Mouse (Mus musculus): ENCODE data around the gene Zfp799.

Zfp799 gene

GRCm38 (mm10) chr17:32787436-32788093 is 42.5 kb downstream of the Zfp799 start:
- no peak for DNase-seq (ENCODE audit: low spot score in 2 of 2)

GRCm38 (mm10) chr17:32786944-32787343 is 43.1 kb downstream of the Zfp799 start:
- DNase-seq (ENCODE audit: low spot score in 2 of 2): no peak

DNA sequence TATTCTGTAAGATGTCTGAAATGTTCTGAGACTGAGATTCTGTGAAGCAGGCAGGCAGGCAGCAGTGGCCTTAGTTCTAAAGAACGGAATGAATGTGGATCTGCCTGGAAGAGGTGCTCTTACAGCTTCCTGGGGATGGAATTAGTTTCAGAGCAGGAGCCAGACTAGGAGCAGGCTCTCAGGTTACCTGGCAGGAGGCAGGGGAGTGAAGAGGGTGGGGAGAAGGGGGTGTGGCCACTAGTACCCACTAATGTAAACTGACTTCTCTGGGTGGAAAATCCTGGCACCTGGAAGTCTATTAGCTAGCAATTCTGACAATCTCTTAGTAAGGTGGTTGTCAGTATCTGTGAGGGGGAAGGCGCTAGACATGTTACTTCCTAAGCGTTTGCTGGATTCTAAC is 44.4 kb downstream of the Zfp799 start:
- no peak for DNase-seq (ENCODE audit: low spot score in 2 of 2)

DNA sequence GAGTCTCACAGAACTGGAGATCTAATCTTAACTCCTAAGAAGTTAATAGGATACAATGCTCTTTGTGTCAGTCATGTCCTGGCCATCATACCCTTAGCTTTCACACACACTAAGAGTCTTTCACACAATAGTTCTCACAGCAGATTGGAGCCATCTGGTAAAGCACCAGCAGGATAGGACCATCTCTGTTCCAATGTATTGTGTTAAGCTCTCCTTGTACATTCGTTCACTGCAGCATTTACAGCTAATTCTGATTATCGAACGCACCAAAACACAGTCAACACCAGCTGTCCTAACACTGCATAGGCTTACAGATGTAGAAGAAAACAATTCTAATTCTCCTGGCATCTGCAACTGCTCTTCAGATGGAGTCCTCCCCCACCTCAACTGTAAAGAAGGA is 52.5 kb downstream of the Zfp799 start:
- no peak for DNase-seq (ENCODE audit: low spot score in 2 of 2)

GRCm38 (mm10) chr17:32771213-32771612 is 58.8 kb downstream of the Zfp799 start:
- DNase-seq (ENCODE audit: low spot score in 2 of 2): no peak

DNA sequence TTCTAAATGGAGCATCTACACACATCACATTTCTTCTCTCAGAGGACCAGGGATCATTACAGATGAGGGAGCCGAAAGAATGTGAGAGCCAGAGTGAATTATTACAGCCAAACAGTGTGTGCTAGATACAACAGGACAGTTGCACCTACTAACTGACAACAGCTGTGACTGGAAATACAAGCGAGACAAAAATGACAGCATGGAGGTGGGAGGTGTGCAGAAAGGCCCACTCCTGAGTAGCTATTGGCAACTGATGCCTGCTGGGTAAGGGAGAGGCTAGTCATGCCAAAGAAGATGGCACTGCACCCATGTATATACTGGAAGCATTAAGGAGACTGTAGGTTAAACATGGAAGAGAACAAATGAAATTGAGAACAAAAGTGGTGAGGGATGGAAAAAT is 63.6 kb downstream of the Zfp799 start:
- DNase-seq (ENCODE audit: low spot score in 2 of 2): no peak
